Mouse (Mus musculus) E14TG2a.4 (cell line): ENCODE results near the gene Etl4.

Experiments used
- CTCF ChIP-seq: conservative IDR thresholded peaks from 2 replicates; pipeline ENCODE4 v1.5.1; 2014; ENCODE audit warnings: low read length
- NANOG ChIP-seq: IDR thresholded peaks from 2 replicates; pipeline ENCODE4 v1.6.1; 2014; ENCODE audit warnings: borderline replicate concordance, low read length, mixed read lengths

GRCm38 (mm10) chr2:19869167-19869566 is 40.4 kb upstream of the Etl4 start:
- TF ChIP-seq NANOG: no peak
- no peak for TF ChIP-seq CTCF
